Mouse (Mus musculus) liver, embryonic 12.5 days (tissue): ENCODE results near the gene 2410137M14Rik. TPM values are rescaled to one million over a fixed set of nuclear protein-coding genes. Genes with fewer than 3 reads are reported as not detected.
A peak's percentile ranks its signal among the peaks of the same experiment; 100 is the strongest.

ENCODE experiments used
- ATAC-seq: fragments of 200-750 bp; cut with Nextera tagmentation; 2 replicates; pipeline ENCODE4 v1.8.0; 2017; ENCODE audit warnings: moderate number of reproducible peaks, mild to moderate bottlenecking, moderate library complexity
- H3K27ac ChIP-seq: fragments of 300-500 bp; sonication (generic); 2 replicates; pipeline ENCODE4 v1.5.1; 2016; ENCODE audit warnings: mild to moderate bottlenecking
- H3K27me3 ChIP-seq: fragments of 300-500 bp; sonication (generic); replicated peaks from 2 replicates; pipeline ENCODE4 v1.6.1; 2016; ENCODE audit warnings: mild to moderate bottlenecking, moderate library complexity
- H3K36me3 ChIP-seq: fragments of 300-500 bp; sonication (generic); 2 replicates; pipeline ENCODE4 v1.6.1; 2016; ENCODE audit warnings: mild to moderate bottlenecking, moderate library complexity
- H3K4me1 ChIP-seq: fragments of 300-500 bp; sonication (generic); 2 replicates; pipeline ENCODE4 v1.6.1; 2016
- H3K4me2 ChIP-seq: fragments of 300-500 bp; sonication (generic); 2 replicates; pipeline ENCODE4 v1.6.1; 2016; ENCODE audit warnings: mild to moderate bottlenecking, moderate library complexity
- H3K4me3 ChIP-seq: fragments of 300-500 bp; sonication (generic); 2 replicates; pipeline ENCODE4 v1.5.1; 2016; ENCODE audit warnings: mild to moderate bottlenecking, moderate library complexity
- H3K9ac ChIP-seq: fragments of 300-500 bp; sonication (generic); 2 replicates; pipeline ENCODE4 v1.6.1; 2016; ENCODE audit warnings: mild to moderate bottlenecking, moderate library complexity
- H3K9me3 ChIP-seq: fragments of 300-500 bp; sonication (generic); replicated peaks from 2 replicates; pipeline ENCODE4 v1.6.1; 2016; ENCODE audit warnings: mild to moderate bottlenecking, moderate library complexity
- WGBS: fragments of 180-500 bp; shearing (Covaris S2); methylation state at CpG from one replicate; pipeline ENCODE4 v1.1.7; 2016; ENCODE audit not compliant: insufficient replicate concordance; 5-methylcytosine and 5-hydroxymethylcytosine counted together
- polyA plus RNA-seq: library from polyadenylated mRNA; unstranded; fragments of >200 nt; fragmentation: Nextera tagmentation; extraction: Ambion mirVana; gene quantifications from 2 replicates; pipeline ENCODE4 v1.2.1, GENCODE M21; 2016

Gene 2410137M14Rik
- polyA plus RNA-seq, 1 experiment from 2014 or later, result not detected

- no peak for ATAC-seq
- no peaks in the 10 kb centered on the region for H3K27me3 ChIP-seq
Measured at GRCm38 (mm10) chr17:36961125-36961524, 19.9 kb downstream of the 2410137M14Rik start.

GRCm38 (mm10) chr17:36958884-36959283 is 22.2 kb downstream of the 2410137M14Rik start:
- H3K27ac ChIP-seq, result peak overlapping the region; percentile 56; the same call in 1 of the 2 replicates
- WGBS, result 8% methylated on average over 12 of the region's 12 CpGs

More at GRCm38 (mm10) chr17:36961125-36961524, 19.9 kb downstream of the 2410137M14Rik start:
- no peak overlapping the region for H3K27ac ChIP-seq
- H3K9ac ChIP-seq, result no peak overlapping the region
- no peaks in the 10 kb centered on the region for H3K9me3 ChIP-seq
- H3K36me3 ChIP-seq, result peaks cover 8% of the 10 kb centered on the region
- WGBS, result 57% methylated on average over 1 of the region's 1 CpGs
- H3K4me1 ChIP-seq, result peaks cover 16% of the 10 kb centered on the region
- H3K4me2 ChIP-seq, result no peak overlapping the region
- H3K4me3 ChIP-seq, result no peak overlapping the region

DNA sequence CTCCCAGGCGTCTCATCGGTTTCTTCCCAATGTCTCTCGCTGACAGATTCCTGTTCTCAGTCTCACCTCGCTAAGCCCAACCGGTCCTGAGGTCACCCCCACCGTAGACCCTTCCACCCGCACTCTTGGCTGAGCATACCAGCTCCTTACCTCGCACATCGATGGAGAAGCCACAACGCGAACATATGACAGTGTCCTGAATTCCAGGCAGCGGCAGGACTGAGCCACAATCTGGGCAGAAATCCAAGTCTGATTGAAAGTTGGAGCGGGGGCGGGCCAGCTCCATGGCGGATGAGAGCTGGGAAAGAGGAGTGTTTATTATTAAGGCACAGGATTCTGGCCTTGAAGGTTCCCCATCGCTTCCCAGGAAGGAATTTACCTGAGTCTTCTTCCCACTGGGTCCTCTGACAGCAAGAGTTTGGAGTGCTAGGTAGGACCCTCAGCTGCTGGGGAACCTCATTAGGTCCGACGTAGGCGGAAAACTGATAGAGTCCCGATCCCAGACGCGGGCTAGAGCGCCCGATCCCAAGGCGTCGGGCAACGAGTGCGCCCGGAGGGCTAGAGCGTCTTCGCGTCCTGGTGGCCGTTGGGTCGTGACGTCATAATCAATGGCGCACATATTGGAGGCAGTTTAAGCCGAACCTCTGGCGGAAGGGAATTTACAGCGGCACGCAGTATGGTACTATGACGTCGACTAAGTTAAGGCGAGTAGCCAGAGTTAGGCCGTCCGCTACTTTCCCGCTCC is 22.9 kb downstream of the 2410137M14Rik start, which contains the start of the genes Znrd1 and Znrd1as:
Gene Znrd1, minus strand, starts transcription at position 561 of the 745 bp plus-strand sequence.
Gene Znrd1as, plus strand, starts transcription at position 594 of the 745 bp plus-strand sequence.
- Histone ChIP-seq H3K27me3 (no peaks in the 10 kb centered on the region), H3K4me2 (peak within 1 kb of the TSS; percentile 81), H3K9ac (peak within 1 kb of the TSS; percentile 82), H3K4me1 (peaks cover 16% of the 10 kb centered on the region), H3K4me3 (peak within 1 kb of the TSS; percentile 71), H3K36me3 (peaks cover 13% of the 10 kb centered on the region), H3K9me3 (no peaks in the 10 kb centered on the region), H3K27ac (peak within 1 kb of the TSS; percentile 56)
- ATAC-seq, result peak; percentile 95
- under 1% methylated on average over 46 of the region's 46 CpGs for WGBS

More at GRCm38 (mm10) chr17:36958884-36959283, 22.2 kb downstream of the 2410137M14Rik start:
- Histone ChIP-seq H3K9me3 (no peaks in the 10 kb centered on the region), H3K36me3 (peaks cover 13% of the 10 kb centered on the region), H3K9ac (peak overlapping the region; percentile 82), H3K4me1 (peaks cover 16% of the 10 kb centered on the region), H3K4me2 (peak overlapping the region; percentile 81), H3K4me3 (peak overlapping the region; percentile 71), H3K27me3 (no peaks in the 10 kb centered on the region)
- ATAC-seq, result no peak

DNA sequence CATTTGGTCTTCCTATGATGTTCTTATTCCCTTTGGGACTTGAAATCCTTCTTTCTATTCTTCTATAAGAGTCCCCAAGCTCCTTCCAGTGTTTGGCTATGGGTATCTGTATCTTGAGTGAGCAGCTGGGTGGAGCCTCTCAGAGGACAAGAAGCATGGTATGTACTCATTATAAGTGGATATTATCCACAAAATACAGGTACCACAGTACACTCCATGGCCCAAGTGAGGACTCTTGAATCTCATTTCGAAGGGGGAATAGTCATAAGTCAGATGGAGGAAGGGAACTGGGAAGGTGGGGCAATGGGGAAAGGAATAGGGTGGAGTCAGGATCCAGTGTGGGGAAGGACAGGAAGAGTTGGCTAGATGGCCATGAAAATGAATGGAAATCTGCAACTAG is 28.0 kb downstream of the 2410137M14Rik start:
- Histone ChIP-seq H3K4me1 (peaks cover 21% of the 10 kb centered on the region), H3K9ac (no peak overlapping the region), H3K9me3 (no peaks in the 10 kb centered on the region), H3K4me2 (no peak overlapping the region), H3K4me3 (no peak overlapping the region), H3K36me3 (peaks cover 29% of the 10 kb centered on the region), H3K27ac (no peak overlapping the region), H3K27me3 (peaks cover 10% of the 10 kb centered on the region)
- ATAC-seq, result no peak
- 71% methylated on average over 1 of the region's 1 CpGs for WGBS

GRCm38 (mm10) chr17:36952631-36953030 is 28.4 kb downstream of the 2410137M14Rik start:
- H3K9ac ChIP-seq, result no peak overlapping the region
- H3K36me3 ChIP-seq, result peaks cover 29% of the 10 kb centered on the region
- H3K4me3 ChIP-seq, result no peak overlapping the region
- peaks cover 14% of the 10 kb centered on the region for H3K27me3 ChIP-seq
- H3K27ac ChIP-seq, result no peak overlapping the region
- no peaks in the 10 kb centered on the region for H3K9me3 ChIP-seq
- 79% methylated on average over 2 of the region's 2 CpGs for WGBS
- ATAC-seq, result no peak
- H3K4me1 ChIP-seq, result peaks cover 20% of the 10 kb centered on the region
- H3K4me2 ChIP-seq, result no peak overlapping the region

- Histone ChIP-seq H3K36me3 (peaks cover 22% of the 10 kb centered on the region), H3K9ac (peak within 1 kb of the TSS; percentile 76), H3K27ac (peak within 1 kb of the TSS; percentile 76), H3K9me3 (no peaks in the 10 kb centered on the region), H3K4me2 (peak within 1 kb of the TSS; percentile 75), H3K4me1 (peaks cover 24% of the 10 kb centered on the region), H3K27me3 (peaks cover 28% of the 10 kb centered on the region), H3K4me3 (peak within 1 kb of the TSS; percentile 77)
- ATAC-seq, result peak; percentile 97
- WGBS, result under 1% methylated on average over 36 of the region's 36 CpGs
Measured at GRCm38 (mm10) chr17:36950981-36951947, 29.8 kb downstream of the 2410137M14Rik start, which contains the start of gene Ppp1r11. TSS of gene Ppp1r11 (minus strand) at chr17:36951741.

DNA sequence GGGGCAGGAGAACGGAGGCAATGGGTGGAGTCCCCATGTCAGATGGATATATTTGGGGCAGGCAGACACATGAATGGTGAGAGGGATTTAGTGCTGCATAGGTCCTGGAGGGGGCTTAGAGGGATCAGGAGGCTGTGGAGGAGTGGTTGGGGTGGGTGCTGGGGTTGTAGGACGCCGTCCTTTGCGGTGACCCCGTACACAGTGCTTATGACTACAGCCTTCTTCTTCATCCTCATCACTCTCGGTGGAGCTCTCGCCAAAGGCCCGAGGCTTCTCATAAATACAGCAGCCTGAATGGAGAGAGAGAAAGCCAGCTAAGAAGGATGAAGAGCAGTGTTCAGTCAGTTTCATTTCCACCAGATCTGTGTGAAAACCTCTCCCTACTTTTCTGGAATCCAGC is 31.8 kb downstream of the 2410137M14Rik start:
- H3K9me3 ChIP-seq, result no peaks in the 10 kb centered on the region

DNA sequence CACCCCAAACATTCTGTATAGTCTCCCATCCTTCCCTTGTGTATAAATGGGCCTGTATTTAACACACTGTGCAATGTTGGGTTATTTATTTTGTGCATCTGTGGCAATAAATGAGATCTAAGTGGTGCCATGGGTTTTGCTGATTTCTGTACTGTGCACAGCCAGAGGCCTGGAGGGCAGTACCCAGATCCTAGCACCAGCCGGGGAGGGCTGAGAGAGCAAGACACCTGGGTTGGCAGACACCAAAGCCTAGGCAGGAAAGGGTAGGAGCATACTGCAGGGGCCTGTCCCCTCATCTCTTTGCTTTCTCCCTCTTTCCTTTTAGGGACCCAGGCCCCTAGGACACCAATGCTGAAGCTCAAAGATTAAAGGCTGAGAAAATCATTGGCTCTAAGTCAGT is 32.8 kb downstream of the 2410137M14Rik start:
- ATAC-seq, result no peak
- H3K9me3 ChIP-seq, result no peaks in the 10 kb centered on the region
- 82% methylated on average over 1 of the region's 1 CpGs for WGBS
- no peak overlapping the region for H3K27ac ChIP-seq
- H3K27me3 ChIP-seq, result peaks cover 58% of the 10 kb centered on the region
- peaks cover 16% of the 10 kb centered on the region for H3K36me3 ChIP-seq
- H3K9ac ChIP-seq, result no peak overlapping the region
- H3K4me1 ChIP-seq, result peaks cover 24% of the 10 kb centered on the region
- no peak overlapping the region for H3K4me3 ChIP-seq
- no peak overlapping the region for H3K4me2 ChIP-seq

More for the DNA sequence above, 31.8 kb downstream of the 2410137M14Rik start:
- Histone ChIP-seq H3K4me1 (peaks cover 24% of the 10 kb centered on the region), H3K27me3 (peaks cover 48% of the 10 kb centered on the region), H3K27ac (no peak overlapping the region), H3K36me3 (peaks cover 17% of the 10 kb centered on the region), H3K9ac (no peak overlapping the region), H3K4me2 (no peak overlapping the region), H3K4me3 (no peak overlapping the region)
- no peak for ATAC-seq
- WGBS, result 84% methylated on average over 8 of the region's 8 CpGs

DNA sequence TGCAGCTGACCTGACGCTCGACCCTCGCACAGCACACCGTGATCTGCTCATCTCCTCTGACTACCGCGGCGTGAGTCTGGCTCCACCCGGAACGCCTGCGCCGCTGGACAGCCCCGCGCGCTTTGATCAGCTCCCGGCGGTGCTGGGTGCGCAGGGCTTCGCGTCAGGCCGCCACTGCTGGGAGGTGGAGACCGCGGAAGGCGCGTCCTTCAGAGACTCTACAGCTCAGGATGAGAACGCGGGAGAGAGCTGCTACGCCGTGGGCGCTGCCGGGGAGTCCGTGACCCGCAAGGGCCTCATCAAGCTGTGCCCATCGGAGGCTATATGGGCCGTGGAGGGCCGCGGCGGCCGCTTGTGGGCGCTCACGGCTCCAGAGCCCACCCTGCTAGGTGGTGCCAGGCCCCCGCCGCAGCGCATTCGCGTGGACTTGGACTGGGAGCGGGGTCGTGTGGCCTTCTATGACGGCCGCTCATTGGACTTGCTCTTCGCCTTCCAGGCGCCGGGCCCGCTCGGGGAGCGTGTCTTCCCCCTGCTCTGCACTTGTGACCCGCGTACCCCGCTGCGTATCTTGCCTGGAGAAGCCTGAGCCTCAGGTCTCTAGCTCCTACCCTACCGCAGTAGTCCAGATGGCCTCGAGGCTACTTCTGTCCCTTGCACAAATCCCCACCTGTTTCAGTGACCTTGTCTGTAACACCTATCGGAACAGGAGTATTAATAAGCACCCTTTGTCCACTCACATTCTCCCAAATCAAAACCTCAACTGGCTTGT is 33.8 kb downstream of the 2410137M14Rik start:
- H3K4me2 ChIP-seq, result peak overlapping the region; percentile 73
- H3K4me3 ChIP-seq, result peak overlapping the region; percentile 45
- no peak overlapping the region for H3K27ac ChIP-seq
- 3% methylated on average over 62 of the region's 62 CpGs for WGBS
- ATAC-seq, result no peak
- no peaks in the 10 kb centered on the region for H3K9me3 ChIP-seq
- H3K9ac ChIP-seq, result peak overlapping the region; percentile 47
- H3K27me3 ChIP-seq, result peaks cover 68% of the 10 kb centered on the region
- H3K4me1 ChIP-seq, result peaks cover 24% of the 10 kb centered on the region
- H3K36me3 ChIP-seq, result peaks cover 16% of the 10 kb centered on the region

- ATAC-seq, result no peak
- Histone ChIP-seq H3K9ac (no peak overlapping the region), H3K36me3 (peaks cover 10% of the 10 kb centered on the region), H3K4me2 (no peak overlapping the region), H3K9me3 (no peaks in the 10 kb centered on the region), H3K4me1 (peaks cover 8% of the 10 kb centered on the region; the same call in 1 of the 2 replicates), H3K27ac (no peak overlapping the region), H3K27me3 (peaks cover 91% of the 10 kb centered on the region), H3K4me3 (no peak overlapping the region)
- 23% methylated on average over 9 of the region's 9 CpGs for WGBS
Measured at GRCm38 (mm10) chr17:36944121-36944775, 36.8 kb downstream of the 2410137M14Rik start.
